Mouse (Mus musculus) intestine, embryonic 15.5 days (tissue): ENCODE results near the gene Tha1. TPM values are rescaled to one million over a fixed set of nuclear protein-coding genes. Genes with fewer than 3 reads are reported as not detected.

Experiments
- ATAC-seq: fragments of 200-750 bp; cut with Nextera tagmentation; 2 replicates; pipeline ENCODE4 v1.8.0; 2017; ENCODE audit warnings: moderate TSS enrichment, moderate library complexity
- H3K27ac ChIP-seq: fragments of 300-500 bp; sonication (generic); 2 replicates; pipeline ENCODE4 v1.5.1; 2015; ENCODE audit warnings: mild to moderate bottlenecking, inconsistent platforms
- H3K27me3 ChIP-seq: fragments of 300-500 bp; sonication (generic); replicated peaks from 2 replicates; pipeline ENCODE4 v1.6.1; 2015; ENCODE audit warnings: inconsistent platforms
- H3K36me3 ChIP-seq: fragments of 300-500 bp; sonication (generic); 2 replicates; pipeline ENCODE4 v1.6.1; 2015; ENCODE audit warnings: inconsistent platforms
- H3K4me1 ChIP-seq: fragments of 300-500 bp; sonication (generic); replicated peaks from 2 replicates; pipeline ENCODE4 v1.6.1; 2015; ENCODE audit warnings: inconsistent platforms
- H3K4me2 ChIP-seq: fragments of 300-500 bp; sonication (generic); replicated peaks from 2 replicates; pipeline ENCODE4 v1.6.1; 2015; ENCODE audit warnings: mild to moderate bottlenecking, inconsistent platforms
- H3K4me3 ChIP-seq: fragments of 300-500 bp; sonication (generic); replicated peaks from 2 replicates; pipeline ENCODE4 v1.5.1; 2015; ENCODE audit warnings: inconsistent platforms
- H3K9ac ChIP-seq: fragments of 300-500 bp; sonication (generic); 2 replicates; pipeline ENCODE4 v1.6.1; 2015; ENCODE audit warnings: inconsistent platforms
- H3K9me3 ChIP-seq: fragments of 300-500 bp; sonication (generic); 2 replicates; pipeline ENCODE4 v1.6.1; 2016; ENCODE audit warnings: inconsistent platforms
- WGBS: fragments of 180-500 bp; shearing (Covaris S2); methylation state at CpG from one replicate; pipeline ENCODE4 v1.1.7; 2015; 5-methylcytosine and 5-hydroxymethylcytosine counted together
- polyA plus RNA-seq: library from polyadenylated mRNA; unstranded; fragments of >200 nt; fragmentation: Nextera tagmentation; extraction: Ambion mirVana; gene quantifications from 2 replicates; pipeline ENCODE4 v1.2.1, GENCODE M21; 2015

Gene Tha1
- polyA plus RNA-seq, 1 experiment from 2014 or later: 7.1 TPM

DNA sequence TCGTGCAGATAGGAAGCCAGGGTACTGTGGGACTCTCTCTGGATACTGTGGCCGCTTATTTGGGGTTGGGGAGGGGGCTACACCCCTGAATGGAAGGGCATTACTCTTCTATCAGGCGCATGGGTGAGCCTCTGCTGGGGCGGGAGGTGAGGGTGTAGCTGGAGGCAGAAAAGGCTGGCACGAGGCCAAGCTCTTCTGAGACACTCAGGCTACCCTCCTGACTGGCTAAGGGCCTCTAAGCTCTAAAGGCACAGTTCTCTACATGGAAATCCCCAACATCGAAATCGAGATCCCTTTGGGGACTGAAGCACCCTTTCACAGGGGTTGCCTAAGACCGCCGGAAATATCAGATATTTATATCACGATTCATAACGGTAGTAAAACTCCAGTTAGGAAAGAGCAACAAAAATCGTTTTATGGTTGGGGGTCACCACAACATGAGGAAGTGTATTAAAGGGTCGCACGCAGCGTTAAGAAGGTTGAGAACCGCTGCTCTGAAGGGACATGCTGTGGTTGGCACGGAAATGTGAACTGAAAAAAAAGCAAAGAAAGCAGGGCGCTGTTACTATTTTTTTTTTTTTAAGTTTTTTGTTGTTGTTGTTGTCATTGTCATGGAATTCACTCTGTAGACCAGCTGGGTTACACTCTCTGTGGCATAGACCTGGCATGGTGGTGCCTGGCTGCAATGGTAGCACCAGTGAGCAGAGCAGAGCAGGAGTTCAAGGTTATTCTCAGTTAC is 45.0 kb downstream of the Tha1 start:
- ATAC-seq: peak; percentile 31; the same call in 1 of the 2 replicates
- Histone ChIP-seq H3K27ac (peak overlapping the region; percentile 94), H3K27me3 (no peaks in the 10 kb centered on the region), H3K4me2 (peak overlapping the region; percentile 79), H3K9me3 (no peaks in the 10 kb centered on the region), H3K4me1 (peaks cover 63% of the 10 kb centered on the region), H3K36me3 (0 out of 2 replicates have a peak, but pooled peaks cover 1% of the 10 kb centered on the region), H3K9ac (peak overlapping the region; percentile 11; the same call in 1 of the 2 replicates), H3K4me3 (no peak overlapping the region)
- WGBS: 56% methylated on average over 18 of the region's 18 CpGs

DNA sequence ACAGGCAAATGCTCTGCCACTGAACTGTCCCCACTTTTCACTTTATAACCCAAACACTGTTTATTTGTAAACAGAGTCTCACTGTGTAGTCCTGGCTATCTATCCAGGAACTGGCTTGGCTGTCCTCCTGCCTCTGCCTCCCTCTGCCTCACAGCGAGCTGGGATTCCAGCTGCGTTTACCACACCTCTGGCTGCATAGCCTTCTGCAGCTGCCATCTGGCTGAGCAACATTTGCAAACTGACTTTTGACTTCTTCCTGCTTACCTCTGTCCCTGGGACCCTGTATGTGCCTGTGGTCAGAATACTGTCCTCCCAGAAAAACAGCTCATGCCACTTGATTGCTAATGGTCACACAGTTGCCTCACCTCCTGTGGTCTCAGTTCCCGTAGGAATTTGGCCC is 45.9 kb downstream of the Tha1 start:
- WGBS: 39% methylated on average over 3 of the region's 3 CpGs
- H3K4me2 ChIP-seq: peak overlapping the region; percentile 79
- H3K27ac ChIP-seq: peak overlapping the region; percentile 94
- 0 out of 2 replicates have a peak, but pooled peaks cover 5% of the 10 kb centered on the region for H3K36me3 ChIP-seq
- H3K9me3 ChIP-seq: no peaks in the 10 kb centered on the region
- H3K4me1 ChIP-seq: peaks cover 69% of the 10 kb centered on the region
- no peaks in the 10 kb centered on the region for H3K27me3 ChIP-seq
- peak overlapping the region; percentile 11 for H3K9ac ChIP-seq
- no peak for ATAC-seq
- H3K4me3 ChIP-seq: no peak overlapping the region

DNA sequence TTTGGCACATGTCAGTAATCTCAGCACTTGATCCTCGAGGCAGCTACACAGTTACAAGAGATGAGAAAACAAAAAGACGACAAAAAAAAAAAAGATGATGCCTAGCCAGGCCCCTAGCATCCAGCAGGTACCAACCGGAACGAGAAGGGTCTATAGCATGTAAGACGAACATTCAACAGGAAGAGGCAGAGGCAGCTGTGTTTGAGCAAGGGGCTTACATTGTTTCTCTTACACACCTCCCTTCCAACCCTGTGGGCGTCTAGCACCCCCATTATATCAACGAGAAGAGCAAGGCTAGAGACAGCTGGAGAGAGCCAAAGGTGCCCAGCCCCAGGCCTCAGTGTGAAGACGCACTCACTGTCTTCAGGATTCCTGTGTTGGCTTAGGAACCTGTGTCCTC is 46.4 kb downstream of the Tha1 start:
- Histone ChIP-seq H3K36me3 (0 out of 2 replicates have a peak, but pooled peaks cover 6% of the 10 kb centered on the region), H3K9me3 (no peaks in the 10 kb centered on the region), H3K4me3 (no peak overlapping the region), H3K9ac (peak overlapping the region; percentile 11; the same call in 1 of the 2 replicates), H3K4me1 (peaks cover 68% of the 10 kb centered on the region), H3K27ac (peak overlapping the region; percentile 94), H3K4me2 (peak overlapping the region; percentile 79), H3K27me3 (no peaks in the 10 kb centered on the region)
- ATAC-seq: no peak
- 47% methylated on average over 8 of the region's 8 CpGs for WGBS

DNA sequence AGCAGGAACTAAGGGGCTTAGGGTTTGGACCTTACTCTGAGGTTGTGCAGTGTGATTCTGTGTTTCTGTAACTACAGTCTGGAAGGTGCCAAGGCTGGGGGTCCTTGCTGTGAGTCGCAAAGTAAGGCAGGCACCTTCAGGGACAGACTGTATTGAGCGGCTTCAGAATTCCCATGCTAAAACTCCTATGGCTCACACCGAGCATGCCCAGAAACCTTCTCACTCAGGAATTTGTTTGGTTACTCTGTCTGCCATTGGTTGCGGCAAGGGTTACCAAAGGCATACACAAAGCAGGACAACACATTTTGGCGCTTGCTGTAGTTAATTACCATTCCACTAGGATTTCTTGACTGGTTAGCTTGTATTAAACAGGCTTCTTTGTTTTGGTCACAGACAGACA is 47.1 kb downstream of the Tha1 start:
- 8% methylated on average over 5 of the region's 5 CpGs for WGBS
- Histone ChIP-seq H3K9me3 (no peaks in the 10 kb centered on the region), H3K4me3 (peak overlapping the region; percentile 59), H3K27ac (peak overlapping the region; percentile 89), H3K27me3 (no peaks in the 10 kb centered on the region), H3K36me3 (0 out of 2 replicates have a peak, but pooled peaks cover 8% of the 10 kb centered on the region), H3K4me2 (peak overlapping the region; percentile 79), H3K9ac (peak overlapping the region; percentile 65), H3K4me1 (peaks cover 67% of the 10 kb centered on the region)
- ATAC-seq: peak; percentile 6; the same call in 1 of the 2 replicates

DNA sequence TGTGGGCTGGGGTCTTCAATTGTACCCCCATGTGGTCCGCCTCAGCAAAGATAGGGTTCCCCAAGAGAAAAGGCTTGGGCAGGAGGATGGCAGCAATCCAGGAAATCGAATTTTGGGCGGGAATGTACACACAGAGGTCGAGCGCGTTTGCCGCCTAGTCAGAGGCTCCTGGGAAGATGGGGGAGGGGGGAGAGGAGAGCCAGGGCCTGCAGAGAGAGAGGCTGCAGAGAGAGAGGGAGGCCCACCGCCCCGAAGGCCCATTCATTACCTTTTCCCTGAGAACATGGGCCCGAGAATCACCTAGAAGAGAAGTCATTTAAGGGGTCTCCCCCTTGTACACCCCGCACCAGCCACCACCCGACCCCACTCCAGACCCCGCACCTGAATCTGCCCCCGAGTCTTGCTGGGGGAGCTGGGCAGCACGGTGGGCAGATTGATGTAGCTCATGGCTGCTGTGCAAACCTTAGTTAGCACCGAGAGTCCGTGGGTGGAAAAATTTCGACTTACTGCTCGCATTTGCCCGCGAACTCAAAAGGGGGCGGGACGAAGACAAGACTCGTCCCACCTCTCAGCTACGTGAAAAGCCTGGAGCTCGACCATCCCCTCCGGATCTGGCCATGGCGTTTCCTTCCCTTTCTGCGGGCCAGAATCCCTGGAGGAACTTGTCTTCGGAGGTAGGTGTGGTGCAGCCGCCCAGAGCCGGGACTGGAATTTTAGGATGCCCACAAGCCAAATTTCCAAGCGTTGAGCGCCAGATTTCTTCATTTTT is 47.8 kb downstream of the Tha1 start, which contains the start of the genes Afmid and Tk1:
Gene Afmid, plus strand, starts transcription at position 592 of the 769 bp plus-strand sequence.
Gene Tk1, minus strand, starts transcription at position 760 of the 769 bp plus-strand sequence.
- Histone ChIP-seq H3K4me1 (peaks cover 65% of the 10 kb centered on the region), H3K4me2 (peak within 1 kb of the TSS; percentile 79), H3K36me3 (0 out of 2 replicates have a peak, but pooled peaks cover 12% of the 10 kb centered on the region), H3K27me3 (no peaks in the 10 kb centered on the region), H3K4me3 (peak within 1 kb of the TSS; percentile 59), H3K9ac (peak within 1 kb of the TSS; percentile 65), H3K9me3 (no peaks in the 10 kb centered on the region), H3K27ac (peak within 1 kb of the TSS; percentile 89)
- peak; percentile 72 for ATAC-seq
- WGBS: under 1% methylated on average over 34 of the region's 34 CpGs

DNA sequence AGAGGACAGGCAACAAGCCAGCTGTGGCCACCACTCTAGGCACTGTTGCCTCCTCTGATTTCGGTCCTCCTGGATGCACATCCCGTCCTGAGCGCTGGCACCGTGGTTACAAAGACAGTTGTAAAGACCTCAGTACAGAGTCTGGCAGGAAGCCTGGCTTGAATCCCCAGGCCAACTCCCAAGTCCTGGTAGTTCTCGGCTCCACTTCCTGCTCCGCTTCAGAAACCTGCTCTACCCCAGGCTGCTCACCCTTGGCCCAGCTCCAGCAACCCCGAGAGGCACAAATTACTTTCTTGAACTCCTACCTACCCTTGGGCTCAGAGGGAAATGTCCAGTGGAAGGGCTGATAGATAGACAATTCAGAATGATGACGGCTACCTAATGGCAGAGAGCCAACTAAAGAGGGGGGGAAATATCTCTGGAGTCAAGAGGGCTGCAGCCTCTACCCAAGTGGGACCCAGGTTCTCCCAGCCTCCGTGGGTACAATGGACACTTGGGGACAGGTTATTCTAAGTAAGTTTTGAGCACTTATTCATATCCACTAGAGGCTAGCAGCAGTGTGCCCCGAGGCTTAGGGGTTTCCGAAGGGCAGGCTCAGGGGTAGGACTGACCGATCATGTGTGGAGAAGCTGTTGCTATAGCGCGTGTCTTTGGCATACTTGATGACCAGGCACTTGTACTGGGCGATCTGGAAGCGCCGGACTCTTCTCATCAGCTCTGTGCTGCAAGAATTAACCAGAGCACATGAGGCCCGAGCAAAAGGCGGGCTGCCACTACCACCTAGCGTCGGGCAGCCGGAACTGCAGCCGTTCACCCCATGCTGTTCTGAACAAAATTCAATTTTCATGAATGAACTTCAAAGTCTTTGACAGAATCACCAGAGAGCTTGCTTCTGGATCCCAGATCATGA is 49.0 kb downstream of the Tha1 start:
- H3K27me3 ChIP-seq: no peaks in the 10 kb centered on the region
- peak overlapping the region; percentile 65 for H3K9ac ChIP-seq
- peak overlapping the region; percentile 72 for H3K27ac ChIP-seq
- H3K36me3 ChIP-seq: peaks cover 21% of the 10 kb centered on the region
- peak overlapping the region; percentile 59 for H3K4me3 ChIP-seq
- peaks cover 53% of the 10 kb centered on the region for H3K4me1 ChIP-seq
- 12% methylated on average over 23 of the region's 23 CpGs for WGBS
- no peaks in the 10 kb centered on the region for H3K9me3 ChIP-seq
- ATAC-seq: peak; percentile 46
- peak overlapping the region; percentile 79 for H3K4me2 ChIP-seq

DNA sequence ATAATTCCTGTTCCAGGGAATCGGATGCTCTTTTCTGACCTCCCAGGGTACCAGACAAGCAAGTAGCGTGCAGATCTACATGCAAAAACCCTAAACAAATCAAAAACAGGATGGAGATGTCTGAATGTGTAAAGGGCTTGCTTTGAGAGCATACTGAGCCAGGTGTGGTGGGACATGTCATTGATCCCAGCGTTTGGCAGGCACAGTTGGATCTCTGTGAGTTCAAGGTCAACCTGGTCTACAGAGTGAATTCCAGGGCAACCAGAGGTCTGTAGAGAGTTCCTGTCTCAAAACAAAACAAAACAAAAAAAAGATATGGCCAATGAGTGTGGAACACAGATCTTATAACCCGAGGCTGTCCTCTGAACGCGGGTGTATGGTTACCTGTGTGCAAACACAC is 49.9 kb downstream of the Tha1 start:
- peaks cover 44% of the 10 kb centered on the region for H3K4me1 ChIP-seq
- no peak for ATAC-seq
- no peak overlapping the region for H3K4me3 ChIP-seq
- WGBS: 93% methylated on average over 6 of the region's 6 CpGs
- H3K27me3 ChIP-seq: no peaks in the 10 kb centered on the region
- peak overlapping the region; percentile 79; the same call in 1 of the 2 replicates for H3K4me2 ChIP-seq
- H3K9me3 ChIP-seq: no peaks in the 10 kb centered on the region
- H3K36me3 ChIP-seq: peaks cover 29% of the 10 kb centered on the region
- no peak overlapping the region for H3K9ac ChIP-seq
- H3K27ac ChIP-seq: peak overlapping the region; percentile 67

DNA sequence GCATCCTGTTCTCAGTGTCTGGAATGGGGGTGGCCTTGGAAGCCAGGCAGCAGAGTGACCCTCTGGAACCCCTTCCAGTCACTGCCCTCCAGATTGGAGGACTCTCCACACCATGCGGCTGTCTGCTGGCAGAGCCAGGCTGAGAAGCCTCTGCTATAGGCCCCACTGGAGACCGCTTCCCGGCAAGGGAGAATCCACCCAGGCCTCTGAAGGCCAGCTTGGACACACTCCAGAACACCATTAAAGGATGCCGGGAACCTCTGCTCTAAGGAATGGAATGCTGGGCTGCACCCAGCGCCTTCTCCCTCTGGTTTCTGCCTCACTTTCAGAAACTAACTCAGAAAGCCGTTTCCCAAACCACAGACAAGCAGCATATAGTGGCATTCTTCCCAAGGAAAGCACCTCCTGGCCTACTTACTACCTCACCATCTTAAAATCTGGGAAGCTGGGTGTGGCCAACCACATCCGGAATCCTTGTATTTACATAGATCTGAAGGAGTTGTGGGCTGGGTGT is 50.5 kb downstream of the Tha1 start:
- peak overlapping the region; percentile 34 for H3K4me2 ChIP-seq
- peaks cover 32% of the 10 kb centered on the region for H3K36me3 ChIP-seq
- H3K4me1 ChIP-seq: peaks cover 38% of the 10 kb centered on the region
- no peak for ATAC-seq
- 0 out of 2 replicates have a peak overlapping the region, but pooled peaks have one; percentile 15 for H3K9ac ChIP-seq
- no peak overlapping the region for H3K4me3 ChIP-seq
- H3K27ac ChIP-seq: peak overlapping the region; percentile 67
- H3K27me3 ChIP-seq: no peaks in the 10 kb centered on the region
- no peaks in the 10 kb centered on the region for H3K9me3 ChIP-seq
- WGBS: 57% methylated on average over 7 of the region's 7 CpGs

DNA sequence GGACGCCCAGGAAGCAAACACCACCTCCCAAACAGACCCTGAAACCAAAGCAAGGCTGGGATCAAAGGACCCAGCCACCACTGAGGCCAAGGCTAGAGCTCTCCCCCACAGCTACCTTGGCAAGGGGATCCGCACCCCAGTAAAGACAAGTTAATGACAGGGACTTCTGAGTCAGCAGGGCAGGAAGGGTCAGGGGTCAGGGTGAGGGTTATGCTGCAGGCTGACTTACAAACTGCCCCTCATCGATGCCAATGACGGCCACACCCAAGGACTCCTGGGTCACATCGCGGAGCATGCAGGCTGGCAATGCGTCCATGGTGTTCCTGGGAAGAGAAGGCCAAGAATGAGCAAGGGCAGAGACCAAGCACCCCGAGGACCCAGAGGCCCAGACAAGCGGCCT is 51.4 kb downstream of the Tha1 start:
- no peak for ATAC-seq
- Histone ChIP-seq H3K4me3 (no peak overlapping the region), H3K27me3 (no peaks in the 10 kb centered on the region), H3K4me1 (peaks cover 29% of the 10 kb centered on the region), H3K9ac (no peak overlapping the region), H3K36me3 (peaks cover 32% of the 10 kb centered on the region), H3K4me2 (no peak overlapping the region), H3K9me3 (no peaks in the 10 kb centered on the region), H3K27ac (no peak overlapping the region)
- 83% methylated on average over 9 of the region's 9 CpGs for WGBS

DNA sequence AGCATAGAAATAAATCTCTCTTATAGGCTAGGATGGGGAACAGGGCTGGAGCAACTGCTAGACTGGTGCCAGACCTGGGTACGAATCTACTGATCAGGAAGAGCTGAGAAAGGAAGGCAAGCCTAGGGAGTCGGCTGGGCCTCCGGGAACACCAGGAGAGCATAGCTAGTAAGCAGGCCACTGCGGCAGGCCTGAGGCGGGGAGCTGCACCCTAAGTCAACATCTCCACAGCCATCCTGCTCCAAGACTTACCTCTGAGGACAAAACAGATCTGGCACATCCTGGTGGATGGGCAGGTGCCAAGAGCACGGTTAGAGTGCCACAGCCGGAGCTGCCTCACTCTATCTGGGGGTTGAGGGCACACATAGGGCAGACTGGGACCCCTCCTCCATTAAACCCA is 53.1 kb downstream of the Tha1 start:
- Histone ChIP-seq H3K9ac (no peak overlapping the region), H3K27me3 (no peaks in the 10 kb centered on the region), H3K4me2 (no peak overlapping the region), H3K9me3 (no peaks in the 10 kb centered on the region), H3K27ac (no peak overlapping the region), H3K4me1 (peaks cover 24% of the 10 kb centered on the region), H3K4me3 (no peak overlapping the region), H3K36me3 (peaks cover 37% of the 10 kb centered on the region)
- 91% methylated on average over 7 of the region's 7 CpGs for WGBS
- no peak for ATAC-seq

DNA sequence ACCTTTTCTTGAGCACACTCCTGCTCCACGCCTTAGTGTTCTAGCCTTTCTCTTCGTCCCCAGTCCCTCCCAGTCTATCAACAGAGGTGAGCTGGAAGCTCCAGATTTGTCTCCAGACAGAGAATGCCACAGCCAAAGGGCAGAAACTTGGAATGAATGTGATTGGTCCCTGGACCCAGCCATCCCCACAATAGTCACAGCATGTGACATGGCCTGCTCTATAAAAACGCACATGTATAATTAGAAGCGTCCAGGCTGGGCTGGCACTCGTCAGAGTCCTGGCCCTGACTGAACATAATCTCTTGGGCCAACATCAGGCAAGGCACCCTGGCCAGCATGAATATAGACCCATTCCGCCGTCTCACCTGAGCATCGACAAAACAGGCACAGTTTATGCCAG is 54.2 kb downstream of the Tha1 start:
- H3K9ac ChIP-seq: no peak overlapping the region
- no peak overlapping the region for H3K27ac ChIP-seq
- 84% methylated on average over 8 of the region's 8 CpGs for WGBS
- peaks cover 20% of the 10 kb centered on the region for H3K4me1 ChIP-seq
- no peaks in the 10 kb centered on the region for H3K27me3 ChIP-seq
- H3K36me3 ChIP-seq: peaks cover 48% of the 10 kb centered on the region
- H3K4me3 ChIP-seq: no peak overlapping the region
- ATAC-seq: no peak
- no peak overlapping the region for H3K4me2 ChIP-seq
- H3K9me3 ChIP-seq: no peaks in the 10 kb centered on the region
